Mouse (Mus musculus) heart, adult 2 months (tissue): ENCODE measurements around the gene Cep295nl.

Experiments
- CTCF ChIP-seq: fragments of 200-600 bp; IDR thresholded peaks from 2 replicates; pipeline ENCODE4 v1.8.1; 2022; ENCODE audit warnings: antibody characterized with exemption, mild to moderate bottlenecking, moderate library complexity
- POLR2A ChIP-seq: fragments of 200-500 bp; IDR thresholded peaks from 2 replicates; pipeline ENCODE4 v1.6.1; 2011; ENCODE audit warnings: mild to moderate bottlenecking, low read depth, low read length, control low read depth; ENCODE audit not compliant: insufficient read depth

- TF ChIP-seq CTCF (peak; percentile 22; the same call in 1 of the 2 replicates), POLR2A (no peak)
These were observed 4.2 kb upstream of the Cep295nl start for GRCm38 (mm10) chr11:118346395-118347096.
